20 mouse cellular contexts compared by ENCODE assay signal in the genomic region with DNA sequence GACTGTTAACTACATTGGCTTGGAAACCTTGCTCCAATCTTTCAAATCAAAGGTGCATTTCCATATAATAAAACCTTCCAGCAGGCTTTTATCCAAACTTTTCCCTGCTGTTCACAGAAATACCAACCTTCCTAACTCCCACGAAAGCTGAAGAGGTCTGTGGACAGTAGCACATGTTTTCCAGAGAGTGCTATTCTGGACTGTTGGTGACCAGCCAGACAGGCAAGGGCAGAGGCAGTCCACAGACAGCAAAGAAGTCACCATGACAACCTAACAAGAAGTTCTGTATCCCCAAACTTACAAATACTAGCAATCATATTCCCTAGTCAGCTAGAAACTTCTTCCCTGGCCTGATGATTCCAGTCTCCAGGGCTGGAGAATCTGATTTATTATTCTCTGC.
DNase-seq lines count a peak whose midpoint lies in the region; ATAC-seq lines count a peak whose summit lies in the region.
"Had no signal": no experiment of that assay in that cellular context is flagged by ENCODE, and none has a peak within 500 bp of the region (broad histone marks: within the 10 kb centered on the region; RNA-seq: fewer than 3 reads in every experiment).

No protein-coding gene starts in this region.

- 58% methylated on average over 1 of the region's 1 CpGs for WGBS in kidney, embryonic 15.5 days
- 23% methylated on average over 1 of the region's 1 CpGs for WGBS in limb, embryonic 13.5 days
- 84% methylated on average over 1 of the region's 1 CpGs for WGBS in hindbrain, embryonic 11.5 days

- H3K4me3 ChIP-seq in kidney, embryonic 15.5 days (replicated peaks): no peak overlapping the region
- H3K4me3 ChIP-seq in limb, embryonic 13.5 days: no peak overlapping the region
- no peak overlapping the region for H3K4me3 ChIP-seq in hindbrain, embryonic 11.5 days (ENCODE audit: low read depth, low read length)
- H3K4me3 ChIP-seq: embryonic facial prominence, embryonic 10.5 days; forebrain, embryonic 13.5 days; hindbrain, embryonic 13.5 days; megakaryocyte, embryonic 14.5 days had no signal

- no peaks in the 10 kb centered on the region for H3K36me3 ChIP-seq in kidney, embryonic 15.5 days
- no peaks in the 10 kb centered on the region for H3K36me3 ChIP-seq in limb, embryonic 13.5 days
- no peaks in the 10 kb centered on the region for H3K36me3 ChIP-seq in hindbrain, embryonic 11.5 days (ENCODE audit: control insufficient read depth, insufficient read depth, low read length)
- H3K36me3 ChIP-seq: embryonic facial prominence, embryonic 10.5 days; hindbrain, embryonic 13.5 days had no signal

- no peaks in the 10 kb centered on the region for H3K9me3 ChIP-seq in kidney, embryonic 15.5 days (replicated peaks)
- H3K9me3 ChIP-seq in limb, embryonic 13.5 days: no peaks in the 10 kb centered on the region
- H3K9me3 ChIP-seq in hindbrain, embryonic 11.5 days (ENCODE audit: control insufficient read depth, low read length): no peaks in the 10 kb centered on the region
- H3K9me3 ChIP-seq: embryonic facial prominence, embryonic 10.5 days; forebrain, embryonic 13.5 days; hindbrain, embryonic 13.5 days; megakaryocyte, embryonic 14.5 days had no signal

- no peak overlapping the region for H3K4me2 ChIP-seq in kidney, embryonic 15.5 days
- no peak overlapping the region for H3K4me2 ChIP-seq in limb, embryonic 13.5 days (replicated peaks)
- no peak overlapping the region for H3K4me2 ChIP-seq in hindbrain, embryonic 11.5 days (replicated peaks; ENCODE audit: low read depth, low read length)
- H3K4me2 ChIP-seq: forebrain, embryonic 13.5 days; hindbrain, embryonic 13.5 days; liver, embryonic 11.5 days had no signal

- no peak for DNase-seq in kidney, postnatal 10 days
- peak; percentile 39 for DNase-seq in 3T3-L1 (ENCODE audit: low read depth, low spot score)
- DNase-seq in adipocyte (ENCODE audit: low spot score): peak; percentile 44
- DNase-seq in embryo, embryonic 10 days (ENCODE audit: low spot score): no peak
- DNase-seq in hindbrain, embryonic 11.5 days (ENCODE audit: low spot score): no peak
- DNase-seq: adrenal gland, postnatal 25 days; cerebellum, adult 11 months; cerebellum, adult 9-11 months; kidney, postnatal 36 days; liver, postnatal 0 days; midbrain, embryonic 14.5 days; thymus, postnatal 25 days had no signal

- no peak overlapping the region for H3K9ac ChIP-seq in kidney, embryonic 15.5 days
- H3K9ac ChIP-seq in limb, embryonic 13.5 days: no peak overlapping the region
- no peak overlapping the region for H3K9ac ChIP-seq in hindbrain, embryonic 11.5 days (ENCODE audit: low read depth, low read length)
- H3K9ac ChIP-seq: forebrain, embryonic 13.5 days; hindbrain, embryonic 13.5 days; liver, postnatal 0 days had no signal

- H3K4me1 ChIP-seq in kidney, embryonic 15.5 days: peaks cover 30% of the 10 kb centered on the region
- peaks cover 32% of the 10 kb centered on the region for H3K4me1 ChIP-seq in limb, embryonic 13.5 days
- H3K4me1 ChIP-seq in hindbrain, embryonic 11.5 days (replicated peaks; ENCODE audit: control insufficient read depth, insufficient read depth, low read length): no peaks in the 10 kb centered on the region
- H3K4me1 ChIP-seq: forebrain, embryonic 13.5 days; hindbrain, embryonic 13.5 days had no signal

- 0 out of 2 replicates have a peak overlapping the region, but pooled peaks have one; percentile 27 for H3K27ac ChIP-seq in kidney, embryonic 15.5 days
- peak overlapping the region; percentile 12; the same call in 1 of the 2 replicates for H3K27ac ChIP-seq in limb, embryonic 13.5 days
- H3K27ac ChIP-seq in hindbrain, embryonic 11.5 days (ENCODE audit: low read depth, low read length): no peak overlapping the region
- H3K27ac ChIP-seq: embryonic facial prominence, embryonic 10.5 days; forebrain, embryonic 13.5 days; hindbrain, embryonic 13.5 days had no signal

- ATAC-seq in kidney, embryonic 15.5 days (replicated peaks; ENCODE audit: low FRiP score): 0 out of 2 replicates have a peak, but pooled peaks have one; percentile 25
- peak; percentile 44; the same call in 1 of the 2 replicates for ATAC-seq in limb, embryonic 13.5 days (ENCODE audit: low FRiP score, low read depth)
- ATAC-seq in hindbrain, embryonic 11.5 days (ENCODE audit: low FRiP score): no peak
- ATAC-seq: activated CD4-positive, CD25-positive, alpha-beta regulatory T cell, adult 4 months; forebrain, embryonic 13.5 days; liver, postnatal 0 days had no signal

- no peaks in the 10 kb centered on the region for H3K27me3 ChIP-seq in kidney, embryonic 15.5 days
- no peaks in the 10 kb centered on the region for H3K27me3 ChIP-seq in limb, embryonic 13.5 days
- H3K27me3 ChIP-seq in hindbrain, embryonic 11.5 days (ENCODE audit: control insufficient read depth, insufficient read depth, low read length): no peaks in the 10 kb centered on the region
- H3K27me3 ChIP-seq: forebrain, embryonic 13.5 days; hindbrain, embryonic 13.5 days had no signal

Comparison
In these comparisons a context has a peak if more than half of its experiments do, and no peak if none do; other contexts are left out.
1. DNase-seq: peak in 3T3-L1 (single experiment) and adipocyte (single experiment); none in kidney, postnatal 10 days (single experiment), embryo, embryonic 10 days (single experiment) and hindbrain, embryonic 11.5 days (single experiment).